Mouse (Mus musculus): ENCODE results near the gene Vpreb1. TPM values are rescaled to one million over a fixed set of nuclear protein-coding genes. Genes with fewer than 3 reads are reported as not detected.

The Vpreb1 gene
- polyA plus RNA-seq, 1 experiment from 2014 or later: 2.8 TPM

- no peak overlapping the region for H3K9ac ChIP-seq (ENCODE audit: low read depth, low read length)
- 85% methylated on average over 2 of the region's 2 CpGs for WGBS
- no peaks in the 10 kb centered on the region for H3K4me1 ChIP-seq (ENCODE audit: control insufficient read depth, insufficient read depth, low read length)
- H3K36me3 ChIP-seq (ENCODE audit: control insufficient read depth, insufficient read depth, low read length): no peaks in the 10 kb centered on the region
- H3K9me3 ChIP-seq (ENCODE audit: control insufficient read depth, low read length): no peaks in the 10 kb centered on the region
- H3K4me3 ChIP-seq (ENCODE audit: low read length): no peak overlapping the region
- no peak overlapping the region for H3K4me2 ChIP-seq (replicated peaks; ENCODE audit: low read depth, low read length)
- no peak overlapping the region for H3K27ac ChIP-seq (ENCODE audit: low read depth, low read length)
- no peaks in the 10 kb centered on the region for H3K27me3 ChIP-seq (ENCODE audit: control insufficient read depth, insufficient read depth, low read length)
- ATAC-seq (ENCODE audit: low FRiP score, low TSS enrichment): no peak
Measured at GRCm38 (mm10) chr16:16826223-16826622, 44.4 kb downstream of the Vpreb1 start.

GRCm38 (mm10) chr16:16825476-16825875 lies 45.2 kb downstream of the Vpreb1 start:
- H3K27me3 ChIP-seq (ENCODE audit: control insufficient read depth, insufficient read depth, low read length): no peaks in the 10 kb centered on the region
- H3K4me2 ChIP-seq (replicated peaks; ENCODE audit: low read depth, low read length): no peak overlapping the region
- WGBS: 50% methylated on average over 5 of the region's 5 CpGs
- no peaks in the 10 kb centered on the region for H3K36me3 ChIP-seq (ENCODE audit: control insufficient read depth, insufficient read depth, low read length)
- no peaks in the 10 kb centered on the region for H3K4me1 ChIP-seq (ENCODE audit: control insufficient read depth, insufficient read depth, low read length)
- no peak overlapping the region for H3K27ac ChIP-seq (ENCODE audit: low read depth, low read length)
- H3K4me3 ChIP-seq (ENCODE audit: low read length): no peak overlapping the region
- H3K9me3 ChIP-seq (ENCODE audit: control insufficient read depth, low read length): no peaks in the 10 kb centered on the region
- no peak for ATAC-seq (ENCODE audit: low FRiP score, low TSS enrichment)
- H3K9ac ChIP-seq (ENCODE audit: low read depth, low read length): no peak overlapping the region

Other genes with a start within 250 kb of the Vpreb1 start
- not detected in 2 replicates for gene Olfr19, start 194.4 kb downstream of the Vpreb1 start, polyA plus RNA-seq (2014; fragmentation: Nextera tagmentation; extraction: Ambion mirVana)
- gene Spag6l, start 41.4 kb downstream of the Vpreb1 start, polyA plus RNA-seq (2014; fragmentation: Nextera tagmentation; extraction: Ambion mirVana): 0.60 and 0.77 TPM in 2 replicates
- gene Igll1, start 6.9 kb downstream of the Vpreb1 start, polyA plus RNA-seq (2014; fragmentation: Nextera tagmentation; extraction: Ambion mirVana): not detected in 2 replicates
- gene Top3b, start 107 bp downstream of the Vpreb1 start, polyA plus RNA-seq (2014; fragmentation: Nextera tagmentation; extraction: Ambion mirVana): 55.6 and 81.4 TPM in 2 replicates
- 11.0 and 21.3 TPM in 2 replicates for gene Ppm1f, start 25.6 kb upstream of the Vpreb1 start, polyA plus RNA-seq (2014; fragmentation: Nextera tagmentation; extraction: Ambion mirVana)
- 197 and 210 TPM in 2 replicates for gene Mapk1, start 112.5 kb upstream of the Vpreb1 start, polyA plus RNA-seq (2014; fragmentation: Nextera tagmentation; extraction: Ambion mirVana)
- 50.1 and 54.5 TPM in 2 replicates for gene Ypel1, start 198.9 kb upstream of the Vpreb1 start, polyA plus RNA-seq (2014; fragmentation: Nextera tagmentation; extraction: Ambion mirVana)
- gene Ppil2, start 240.4 kb upstream of the Vpreb1 start, polyA plus RNA-seq (2014; fragmentation: Nextera tagmentation; extraction: Ambion mirVana): 131 and 142 TPM in 2 replicates